Mouse (Mus musculus): ENCODE measurements around the gene Acsl5. TPM values are rescaled to one million over a fixed set of nuclear protein-coding genes. Genes with fewer than 3 reads are reported as not detected.

Gene Acsl5
- polyA plus RNA-seq, 1 experiment from 2014 or later, result 20.3 TPM

- 69% methylated on average over 10 of the region's 10 CpGs for WGBS
- H3K9ac ChIP-seq, result no peak overlapping the region
These were observed 65.2 kb downstream of the Acsl5 start for GRCm38 (mm10) chr19:55316901-55317300.

GRCm38 (mm10) chr19:55319036-55319435 is 67.3 kb downstream of the Acsl5 start:
- 81% methylated on average over 3 of the region's 3 CpGs for WGBS
- Histone ChIP-seq H3K27ac (no peak overlapping the region), H3K4me2 (replicated peaks) (no peak overlapping the region), H3K4me1 (peaks cover 15% of the 10 kb centered on the region; the same call in 1 of the 2 replicates), H3K9me3 (no peaks in the 10 kb centered on the region), H3K36me3 (peaks cover 9% of the 10 kb centered on the region; the same call in 1 of the 2 replicates), H3K4me3 (no peak overlapping the region), H3K9ac (no peak overlapping the region), H3K27me3 (replicated peaks) (no peaks in the 10 kb centered on the region)
- no peak for ATAC-seq (ENCODE audit: low FRiP score, low read depth)

More at GRCm38 (mm10) chr19:55316901-55317300, 65.2 kb downstream of the Acsl5 start:
- Histone ChIP-seq H3K36me3 (peaks cover 7% of the 10 kb centered on the region; the same call in 1 of the 2 replicates), H3K27ac (no peak overlapping the region), H3K4me2 (replicated peaks) (peak overlapping the region; percentile 93), H3K4me3 (no peak overlapping the region; the same call in 1 of the 2 replicates), H3K4me1 (peaks cover 15% of the 10 kb centered on the region; the same call in 1 of the 2 replicates), H3K9me3 (no peaks in the 10 kb centered on the region), H3K27me3 (replicated peaks) (no peaks in the 10 kb centered on the region)
- no peak for ATAC-seq (ENCODE audit: low FRiP score, low read depth)

- WGBS, result 80% methylated on average over 5 of the region's 5 CpGs
- Histone ChIP-seq H3K9me3 (no peaks in the 10 kb centered on the region), H3K9ac (no peak overlapping the region)
These were observed 67.8 kb downstream of the Acsl5 start for GRCm38 (mm10) chr19:55319521-55319920.

GRCm38 (mm10) chr19:55322604-55323003 is 70.9 kb downstream of the Acsl5 start:
- ATAC-seq (ENCODE audit: low FRiP score, low read depth), result no peak
- 95% methylated on average over 8 of the region's 8 CpGs for WGBS

More at GRCm38 (mm10) chr19:55319521-55319920, 67.8 kb downstream of the Acsl5 start:
- Histone ChIP-seq H3K4me3 (no peak overlapping the region), H3K4me1 (peaks cover 12% of the 10 kb centered on the region; the same call in 1 of the 2 replicates), H3K36me3 (peaks cover 9% of the 10 kb centered on the region; the same call in 1 of the 2 replicates), H3K27ac (no peak overlapping the region), H3K4me2 (replicated peaks) (no peak overlapping the region), H3K27me3 (replicated peaks) (no peaks in the 10 kb centered on the region)
- no peak for ATAC-seq (ENCODE audit: low FRiP score, low read depth)

GRCm38 (mm10) chr19:55327510-55327909 is 75.8 kb downstream of the Acsl5 start:
- Histone ChIP-seq H3K4me1 (no peaks in the 10 kb centered on the region), H3K27me3 (replicated peaks) (no peaks in the 10 kb centered on the region), H3K27ac (no peak overlapping the region), H3K9ac (no peak overlapping the region), H3K9me3 (no peaks in the 10 kb centered on the region), H3K4me3 (no peak overlapping the region), H3K4me2 (replicated peaks) (no peak overlapping the region), H3K36me3 (peaks cover 32% of the 10 kb centered on the region)
- 89% methylated on average over 4 of the region's 4 CpGs for WGBS
- no peak for ATAC-seq (ENCODE audit: low FRiP score, low read depth)

More at GRCm38 (mm10) chr19:55322604-55323003, 70.9 kb downstream of the Acsl5 start:
- Histone ChIP-seq H3K4me2 (replicated peaks) (no peak overlapping the region), H3K27ac (no peak overlapping the region), H3K36me3 (peaks cover 9% of the 10 kb centered on the region; the same call in 1 of the 2 replicates), H3K9ac (no peak overlapping the region), H3K27me3 (replicated peaks) (no peaks in the 10 kb centered on the region), H3K4me1 (no peaks in the 10 kb centered on the region), H3K9me3 (no peaks in the 10 kb centered on the region), H3K4me3 (no peak overlapping the region)

- H3K4me1 ChIP-seq, result no peaks in the 10 kb centered on the region
- peaks cover 23% of the 10 kb centered on the region for H3K36me3 ChIP-seq
- no peaks in the 10 kb centered on the region for H3K27me3 ChIP-seq (replicated peaks)
- H3K4me3 ChIP-seq, result no peak overlapping the region
- H3K4me2 ChIP-seq (replicated peaks), result no peak overlapping the region
- H3K9me3 ChIP-seq, result no peaks in the 10 kb centered on the region
- no peak overlapping the region for H3K9ac ChIP-seq
- ATAC-seq (ENCODE audit: low FRiP score, low read depth), result no peak
- 90% methylated on average over 5 of the region's 5 CpGs for WGBS
- H3K27ac ChIP-seq, result no peak overlapping the region
These were observed 80.0 kb downstream of the Acsl5 start for GRCm38 (mm10) chr19:55331776-55332175.

- H3K9me3 ChIP-seq, result no peaks in the 10 kb centered on the region
- H3K4me2 ChIP-seq (replicated peaks), result no peak overlapping the region
- no peak overlapping the region for H3K9ac ChIP-seq
- no peak overlapping the region for H3K27ac ChIP-seq
- H3K27me3 ChIP-seq (replicated peaks), result no peaks in the 10 kb centered on the region
- WGBS, result 92% methylated on average over 8 of the region's 8 CpGs
- H3K36me3 ChIP-seq, result peaks cover 23% of the 10 kb centered on the region
- ATAC-seq (ENCODE audit: low FRiP score, low read depth), result 0 out of 2 replicates have a peak, but pooled peaks have one; percentile 37
- no peaks in the 10 kb centered on the region for H3K4me1 ChIP-seq
- no peak overlapping the region for H3K4me3 ChIP-seq
These were observed 81.0 kb downstream of the Acsl5 start for GRCm38 (mm10) chr19:55332641-55333268.

- no peak for ATAC-seq (ENCODE audit: low FRiP score, low read depth)
- H3K27me3 ChIP-seq (replicated peaks), result no peaks in the 10 kb centered on the region
- H3K27ac ChIP-seq, result no peak overlapping the region
- no peak overlapping the region for H3K9ac ChIP-seq
- peaks cover under 1% of the 10 kb centered on the region; the same call in 1 of the 2 replicates for H3K36me3 ChIP-seq
- no peaks in the 10 kb centered on the region for H3K4me1 ChIP-seq
- H3K4me2 ChIP-seq (replicated peaks), result no peak overlapping the region
- no peak overlapping the region for H3K4me3 ChIP-seq
- 98% methylated on average over 1 of the region's 1 CpGs for WGBS
- no peaks in the 10 kb centered on the region for H3K9me3 ChIP-seq
These were observed 84.1 kb downstream of the Acsl5 start for GRCm38 (mm10) chr19:55335881-55336280.

- Histone ChIP-seq H3K4me1 (no peaks in the 10 kb centered on the region), H3K4me3 (no peak overlapping the region), H3K9ac (no peak overlapping the region), H3K27me3 (replicated peaks) (no peaks in the 10 kb centered on the region), H3K4me2 (replicated peaks) (no peak overlapping the region), H3K27ac (no peak overlapping the region), H3K36me3 (no peaks in the 10 kb centered on the region), H3K9me3 (no peaks in the 10 kb centered on the region)
- WGBS, result 83% methylated on average over 12 of the region's 12 CpGs
- ATAC-seq (ENCODE audit: low FRiP score, low read depth), result no peak
These were observed 84.7 kb downstream of the Acsl5 start for GRCm38 (mm10) chr19:55336441-55336840.

- no peak for ATAC-seq (ENCODE audit: low FRiP score, low read depth)
- H3K4me1 ChIP-seq, result no peaks in the 10 kb centered on the region
- H3K27me3 ChIP-seq (replicated peaks), result no peaks in the 10 kb centered on the region
- WGBS, result 87% methylated on average over 9 of the region's 9 CpGs
- H3K4me2 ChIP-seq (replicated peaks), result no peak overlapping the region
- no peaks in the 10 kb centered on the region for H3K36me3 ChIP-seq
- no peak overlapping the region for H3K9ac ChIP-seq
- H3K9me3 ChIP-seq, result no peaks in the 10 kb centered on the region
- H3K4me3 ChIP-seq, result no peak overlapping the region
- H3K27ac ChIP-seq, result no peak overlapping the region
These were observed 85.3 kb downstream of the Acsl5 start for GRCm38 (mm10) chr19:55337066-55337465.

- no peak overlapping the region for H3K9ac ChIP-seq
- H3K36me3 ChIP-seq, result no peaks in the 10 kb centered on the region
- no peak overlapping the region for H3K4me2 ChIP-seq (replicated peaks)
- H3K9me3 ChIP-seq, result no peaks in the 10 kb centered on the region
- H3K4me3 ChIP-seq, result no peak overlapping the region
- 90% methylated on average over 10 of the region's 10 CpGs for WGBS
- H3K27me3 ChIP-seq (replicated peaks), result no peaks in the 10 kb centered on the region
- no peak for ATAC-seq (ENCODE audit: low FRiP score, low read depth)
- no peaks in the 10 kb centered on the region for H3K4me1 ChIP-seq
- no peak overlapping the region for H3K27ac ChIP-seq
These were observed 85.9 kb downstream of the Acsl5 start for GRCm38 (mm10) chr19:55337664-55338063.

GRCm38 (mm10) chr19:55340521-55340920 is 88.8 kb downstream of the Acsl5 start:
- Histone ChIP-seq H3K4me1 (no peaks in the 10 kb centered on the region), H3K9me3 (no peaks in the 10 kb centered on the region), H3K4me2 (replicated peaks) (no peak overlapping the region), H3K36me3 (no peaks in the 10 kb centered on the region), H3K4me3 (no peak overlapping the region), H3K9ac (no peak overlapping the region), H3K27me3 (replicated peaks) (no peaks in the 10 kb centered on the region), H3K27ac (no peak overlapping the region)
- ATAC-seq (ENCODE audit: low FRiP score, low read depth), result no peak
- 90% methylated on average over 6 of the region's 6 CpGs for WGBS

GRCm38 (mm10) chr19:55341377-55341776 is 89.6 kb downstream of the Acsl5 start:
- WGBS, result 85% methylated on average over 3 of the region's 3 CpGs
- Histone ChIP-seq H3K9ac (no peak overlapping the region), H3K4me1 (no peaks in the 10 kb centered on the region), H3K27me3 (replicated peaks) (no peaks in the 10 kb centered on the region), H3K9me3 (no peaks in the 10 kb centered on the region), H3K4me3 (no peak overlapping the region), H3K27ac (no peak overlapping the region), H3K4me2 (replicated peaks) (no peak overlapping the region), H3K36me3 (no peaks in the 10 kb centered on the region)
- ATAC-seq (ENCODE audit: low FRiP score, low read depth), result no peak
